Mouse (Mus musculus): ENCODE results near the gene Gm20431. TPM values are rescaled to one million over a fixed set of nuclear protein-coding genes. Genes with fewer than 3 reads are reported as not detected.

Gene Gm20431
- polyA plus RNA-seq, 1 experiment from 2014 or later: 15.1 TPM

- H3K27me3 ChIP-seq (ENCODE audit: control insufficient read depth, insufficient read depth, low read length): no peaks in the 10 kb centered on the region
- H3K4me2 ChIP-seq (ENCODE audit: low read depth, low read length, severe bottlenecking): no peak overlapping the region
- H3K4me1 ChIP-seq (replicated peaks; ENCODE audit: control insufficient read depth, insufficient read depth, low read length): peaks cover 8% of the 10 kb centered on the region; the same call in 1 of the 2 replicates
- H3K4me3 ChIP-seq (ENCODE audit: low read depth, low read length): no peak overlapping the region
- no peak for ATAC-seq (replicated peaks; ENCODE audit: low FRiP score)
- no peak overlapping the region for H3K9ac ChIP-seq (ENCODE audit: low read length)
- 73% methylated on average over 5 of the region's 5 CpGs for WGBS
- no peaks in the 10 kb centered on the region for H3K36me3 ChIP-seq (ENCODE audit: control insufficient read depth, insufficient read depth, low read length)
- no peak for DNase-seq (ENCODE audit: low spot score)
- H3K9me3 ChIP-seq (ENCODE audit: control insufficient read depth, low read length): no peaks in the 10 kb centered on the region
- no peak overlapping the region for H3K27ac ChIP-seq (ENCODE audit: low read depth, low read length)
Observed at GRCm38 (mm10) chr2:167599195-167599594, 62.1 kb downstream of the Gm20431 start.

GRCm38 (mm10) chr2:167597492-167598186 lies 63.7 kb downstream of the Gm20431 start:
- 31% methylated on average over 33 of the region's 40 CpGs for WGBS
- peak overlapping the region; percentile 7 for H3K4me3 ChIP-seq (ENCODE audit: low read depth, low read length)
- DNase-seq (ENCODE audit: low spot score) (peak; percentile 76), ATAC-seq (replicated peaks; ENCODE audit: low FRiP score) (peak; percentile 71)
- H3K9ac ChIP-seq (ENCODE audit: low read length): peak overlapping the region; percentile 39
- H3K36me3 ChIP-seq (ENCODE audit: control insufficient read depth, insufficient read depth, low read length): no peaks in the 10 kb centered on the region
- H3K4me2 ChIP-seq (ENCODE audit: low read depth, low read length, severe bottlenecking): peak overlapping the region; percentile 40
- H3K9me3 ChIP-seq (ENCODE audit: control insufficient read depth, low read length): no peaks in the 10 kb centered on the region
- no peak overlapping the region for H3K27ac ChIP-seq (ENCODE audit: low read depth, low read length)
- no peaks in the 10 kb centered on the region for H3K27me3 ChIP-seq (ENCODE audit: control insufficient read depth, insufficient read depth, low read length)
- peaks cover 8% of the 10 kb centered on the region; the same call in 1 of the 2 replicates for H3K4me1 ChIP-seq (replicated peaks; ENCODE audit: control insufficient read depth, insufficient read depth, low read length)

- H3K36me3 ChIP-seq (ENCODE audit: control insufficient read depth, insufficient read depth, low read length): no peaks in the 10 kb centered on the region
- H3K27me3 ChIP-seq (ENCODE audit: control insufficient read depth, insufficient read depth, low read length): no peaks in the 10 kb centered on the region
- no peak overlapping the region for H3K27ac ChIP-seq (ENCODE audit: low read depth, low read length)
- H3K9me3 ChIP-seq (ENCODE audit: control insufficient read depth, low read length): no peaks in the 10 kb centered on the region
- peak overlapping the region; percentile 39 for H3K9ac ChIP-seq (ENCODE audit: low read length)
- ATAC-seq (replicated peaks; ENCODE audit: low FRiP score): peak; percentile 30; the same call in 1 of the 2 replicates
- DNase-seq (ENCODE audit: low spot score): no peak
- WGBS: 41% methylated on average over 27 of the region's 27 CpGs
- H3K4me3 ChIP-seq (ENCODE audit: low read depth, low read length): peak overlapping the region; percentile 7
- peak overlapping the region; percentile 40 for H3K4me2 ChIP-seq (ENCODE audit: low read depth, low read length, severe bottlenecking)
- H3K4me1 ChIP-seq (replicated peaks; ENCODE audit: control insufficient read depth, insufficient read depth, low read length): peaks cover 8% of the 10 kb centered on the region; the same call in 1 of the 2 replicates
Observed at GRCm38 (mm10) chr2:167596726-167597491, 64.4 kb downstream of the Gm20431 start.

GRCm38 (mm10) chr2:167596262-167596661 lies 65.0 kb downstream of the Gm20431 start:
- no peak overlapping the region for H3K4me3 ChIP-seq (ENCODE audit: low read depth, low read length)
- H3K9me3 ChIP-seq (ENCODE audit: control insufficient read depth, low read length): no peaks in the 10 kb centered on the region
- no peak overlapping the region for H3K27ac ChIP-seq (ENCODE audit: low read depth, low read length)
- H3K4me1 ChIP-seq (replicated peaks; ENCODE audit: control insufficient read depth, insufficient read depth, low read length): peaks cover 8% of the 10 kb centered on the region; the same call in 1 of the 2 replicates
- DNase-seq (ENCODE audit: low spot score) (no peak), ATAC-seq (replicated peaks; ENCODE audit: low FRiP score) (no peak)
- H3K36me3 ChIP-seq (ENCODE audit: control insufficient read depth, insufficient read depth, low read length): no peaks in the 10 kb centered on the region
- H3K4me2 ChIP-seq (ENCODE audit: low read depth, low read length, severe bottlenecking): no peak overlapping the region
- H3K27me3 ChIP-seq (ENCODE audit: control insufficient read depth, insufficient read depth, low read length): no peaks in the 10 kb centered on the region
- H3K9ac ChIP-seq (ENCODE audit: low read length): no peak overlapping the region
- 36% methylated on average over 3 of the region's 4 CpGs for WGBS

GRCm38 (mm10) chr2:167595761-167596171 lies 65.5 kb downstream of the Gm20431 start:
- Histone ChIP-seq H3K4me1 (replicated peaks; ENCODE audit: control insufficient read depth, insufficient read depth, low read length) (peaks cover 8% of the 10 kb centered on the region; the same call in 1 of the 2 replicates), H3K4me2 (ENCODE audit: low read depth, low read length, severe bottlenecking) (no peak overlapping the region), H3K9me3 (ENCODE audit: control insufficient read depth, low read length) (no peaks in the 10 kb centered on the region), H3K36me3 (ENCODE audit: control insufficient read depth, insufficient read depth, low read length) (no peaks in the 10 kb centered on the region), H3K27me3 (ENCODE audit: control insufficient read depth, insufficient read depth, low read length) (no peaks in the 10 kb centered on the region), H3K4me3 (ENCODE audit: low read depth, low read length) (no peak overlapping the region), H3K9ac (ENCODE audit: low read length) (no peak overlapping the region), H3K27ac (ENCODE audit: low read depth, low read length) (peak overlapping the region; percentile 12; the same call in 1 of the 2 replicates)
- DNase-seq (ENCODE audit: low spot score) (peak; percentile 72), ATAC-seq (replicated peaks; ENCODE audit: low FRiP score) (no peak)
- WGBS: 38% methylated on average over 14 of the region's 14 CpGs

GRCm38 (mm10) chr2:167594444-167594934 lies 66.8 kb downstream of the Gm20431 start:
- no peak overlapping the region for H3K27ac ChIP-seq (ENCODE audit: low read depth, low read length)
- ATAC-seq (replicated peaks; ENCODE audit: low FRiP score): no peak
- H3K27me3 ChIP-seq (ENCODE audit: control insufficient read depth, insufficient read depth, low read length): no peaks in the 10 kb centered on the region
- no peak overlapping the region for H3K9ac ChIP-seq (ENCODE audit: low read length)
- no peaks in the 10 kb centered on the region for H3K36me3 ChIP-seq (ENCODE audit: control insufficient read depth, insufficient read depth, low read length)
- H3K9me3 ChIP-seq (ENCODE audit: control insufficient read depth, low read length): no peaks in the 10 kb centered on the region
- H3K4me2 ChIP-seq (ENCODE audit: low read depth, low read length, severe bottlenecking): no peak overlapping the region
- no peak overlapping the region for H3K4me3 ChIP-seq (ENCODE audit: low read depth, low read length)
- H3K4me1 ChIP-seq (replicated peaks; ENCODE audit: control insufficient read depth, insufficient read depth, low read length): peaks cover 8% of the 10 kb centered on the region; the same call in 1 of the 2 replicates
- 57% methylated on average over 10 of the region's 10 CpGs for WGBS
- DNase-seq (ENCODE audit: low spot score): no peak

GRCm38 (mm10) chr2:167593551-167594250 lies 67.6 kb downstream of the Gm20431 start:
- no peak overlapping the region for H3K4me3 ChIP-seq (ENCODE audit: low read depth, low read length)
- 83% methylated on average over 4 of the region's 4 CpGs for WGBS
- H3K27ac ChIP-seq (ENCODE audit: low read depth, low read length): no peak overlapping the region

More at GRCm38 (mm10) chr2:167593551-167594250, 67.6 kb downstream of the Gm20431 start:
- Histone ChIP-seq H3K9me3 (ENCODE audit: control insufficient read depth, low read length) (no peaks in the 10 kb centered on the region), H3K4me1 (replicated peaks; ENCODE audit: control insufficient read depth, insufficient read depth, low read length) (peaks cover 14% of the 10 kb centered on the region; the same call in 1 of the 2 replicates), H3K36me3 (ENCODE audit: control insufficient read depth, insufficient read depth, low read length) (no peaks in the 10 kb centered on the region), H3K27me3 (ENCODE audit: control insufficient read depth, insufficient read depth, low read length) (peaks cover 2% of the 10 kb centered on the region; the same call in 1 of the 2 replicates), H3K9ac (ENCODE audit: low read length) (no peak overlapping the region), H3K4me2 (ENCODE audit: low read depth, low read length, severe bottlenecking) (no peak overlapping the region)
- DNase-seq (ENCODE audit: low spot score) (no peak), ATAC-seq (replicated peaks; ENCODE audit: low FRiP score) (no peak)

All from forebrain, embryonic 11.5 days (tissue).